Mouse (Mus musculus) cerebellum, postnatal 10 days (tissue): ENCODE measurements around the gene Hrk.

ENCODE experiments used
- DNase-seq, 2 experiments: peaks; one replicate each; pipeline ENCODE4 v3.0.0; 2021; ENCODE audit warnings: mixed read lengths in 2 of 2

Hrk gene

DNA sequence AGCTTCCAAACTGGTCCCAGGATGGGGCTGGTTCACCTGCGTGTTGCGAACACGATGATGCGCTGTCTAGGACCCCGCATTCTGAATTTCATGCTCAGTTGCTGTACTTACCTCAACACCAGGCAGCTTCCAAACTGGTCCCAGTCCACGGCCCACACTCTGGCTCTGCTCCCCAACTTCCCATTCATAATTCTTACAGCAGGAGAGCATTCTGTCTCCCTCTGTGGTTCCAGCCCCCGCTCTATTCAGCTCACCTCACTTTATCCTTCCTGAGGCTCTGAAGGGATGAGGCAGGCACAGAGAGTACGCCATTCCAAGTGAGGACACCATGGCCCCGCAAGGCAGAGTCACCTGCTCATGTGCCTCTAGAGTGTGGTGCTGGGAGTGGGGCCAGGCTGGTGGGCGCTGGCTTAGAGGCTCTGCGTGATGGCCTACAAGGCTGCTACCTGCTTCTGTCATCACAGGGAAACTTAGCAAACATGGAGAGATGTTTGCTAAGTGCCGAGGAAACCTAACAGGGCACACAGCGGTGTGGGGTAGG lies 65.7 kb downstream of the Hrk start:
- DNase-seq, result no peak

DNA sequence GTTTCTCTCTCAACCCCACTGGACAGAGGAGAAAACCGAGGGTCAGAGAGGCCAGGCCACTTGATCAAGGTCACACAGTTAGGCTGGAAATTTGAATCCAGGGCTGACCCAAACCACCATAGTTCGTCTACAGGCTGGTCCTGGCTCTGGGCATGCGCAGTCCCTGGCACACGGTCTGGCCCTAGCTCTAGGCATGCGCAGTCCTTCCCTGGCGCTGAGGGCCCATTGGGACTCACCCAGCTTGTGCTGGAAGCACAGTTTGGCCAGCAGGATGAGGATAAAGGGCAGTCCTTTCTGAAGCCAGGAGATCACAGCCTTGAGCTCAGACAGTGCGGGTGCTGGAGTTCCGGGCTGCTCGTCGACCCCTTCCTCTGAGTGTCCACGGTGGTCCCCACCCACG lies 72.4 kb downstream of the Hrk start:
- DNase-seq, result peak; percentile 26 to 40
